9 mouse cellular contexts compared by ENCODE assay signal in the genomic region with DNA sequence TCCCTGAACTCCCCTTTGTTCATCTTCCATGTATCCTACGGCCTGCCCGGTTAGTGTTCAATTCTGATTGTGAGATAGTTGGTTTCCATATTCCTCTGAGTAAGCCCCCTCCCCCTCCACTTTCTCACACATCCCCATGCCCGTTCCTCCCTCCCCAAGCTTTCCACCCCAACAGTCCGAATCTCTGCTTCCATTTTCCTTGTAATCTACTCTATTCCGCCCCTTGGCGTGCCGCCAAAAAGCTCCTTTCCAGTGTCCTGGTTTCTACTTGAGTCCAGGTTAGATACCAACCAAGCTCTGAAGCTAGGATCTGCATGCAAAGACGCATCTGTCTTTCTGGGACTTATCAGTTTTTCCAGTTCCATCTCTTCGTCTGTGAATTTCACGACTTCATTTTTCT. TPM values are rescaled to one million over a fixed set of nuclear protein-coding genes. Genes with fewer than 3 reads are reported as not detected.
DNase-seq lines count a peak whose midpoint lies in the region; ATAC-seq and TF ChIP-seq lines count a peak whose summit lies in the region.
"Had no signal": no experiment of that assay in that cellular context is flagged by ENCODE, and none has a peak within 500 bp of the region (broad histone marks: within the 10 kb centered on the region; RNA-seq: fewer than 3 reads in every experiment).

No protein-coding gene starts in this region.

- no peaks in the 10 kb centered on the region for H3K36me3 ChIP-seq in heart, embryonic 10.5 days
- no peaks in the 10 kb centered on the region for H3K36me3 ChIP-seq in hindbrain, postnatal 0 days (ENCODE audit: insufficient read depth, low read length)
- H3K36me3 ChIP-seq in midbrain, embryonic 11.5 days (ENCODE audit: control insufficient read depth, insufficient read depth, low read length): no peaks in the 10 kb centered on the region

- no peak for ATAC-seq in hindbrain, postnatal 0 days
- ATAC-seq in midbrain, embryonic 11.5 days (ENCODE audit: low FRiP score): no peak
- ATAC-seq: hindbrain, embryonic 16.5 days had no signal

- no peak overlapping the region for H3K4me3 ChIP-seq in heart, embryonic 10.5 days
- H3K4me3 ChIP-seq in hindbrain, postnatal 0 days (ENCODE audit: low read length): no peak overlapping the region
- H3K4me3 ChIP-seq in midbrain, embryonic 11.5 days (ENCODE audit: low read depth, low read length): no peak overlapping the region

- no peaks in the 10 kb centered on the region for H3K4me1 ChIP-seq in heart, embryonic 10.5 days
- H3K4me1 ChIP-seq in hindbrain, postnatal 0 days (ENCODE audit: insufficient read depth, low read length): no peaks in the 10 kb centered on the region
- no peaks in the 10 kb centered on the region for H3K4me1 ChIP-seq in midbrain, embryonic 11.5 days (ENCODE audit: control insufficient read depth, insufficient read depth, low read length)

- H3K27me3 ChIP-seq in heart, embryonic 10.5 days (ENCODE audit: insufficient read depth, poor library complexity, severe bottlenecking): no peaks in the 10 kb centered on the region
- H3K27me3 ChIP-seq in hindbrain, postnatal 0 days (ENCODE audit: insufficient read depth, low read length): no peaks in the 10 kb centered on the region
- H3K27me3 ChIP-seq in midbrain, embryonic 11.5 days (ENCODE audit: control insufficient read depth, insufficient read depth, low read length): no peaks in the 10 kb centered on the region

- H3K9ac ChIP-seq in hindbrain, postnatal 0 days (replicated peaks; ENCODE audit: low read length): no peak overlapping the region
- H3K9ac ChIP-seq in midbrain, embryonic 11.5 days (ENCODE audit: low read length): no peak overlapping the region

- TF ChIP-seq CTCF in hindbrain, postnatal 0 days (IDR thresholded peaks at IDR 0.05; ENCODE audit: low read depth): no peak

- DNase-seq in heart, postnatal 4 days: peak; percentile 37
- DNase-seq in heart, embryonic 10.5 days (ENCODE audit: low spot score): no peak
- DNase-seq in right cerebral cortex, postnatal 4 days: peak; percentile 32
- DNase-seq in right cerebral cortex, postnatal 36 days (ENCODE audit: low spot score in 2 of 2): no peak
- DNase-seq in cerebellum, postnatal 36 days: peak; percentile 43 to 59
- no peak for DNase-seq in hindbrain, postnatal 0 days (ENCODE audit: low spot score)
- no peak for DNase-seq in midbrain, embryonic 11.5 days (ENCODE audit: low spot score, missing footprints)

- no peak overlapping the region for H3K27ac ChIP-seq in heart, embryonic 10.5 days
- no peak overlapping the region for H3K27ac ChIP-seq in hindbrain, postnatal 0 days
- no peak overlapping the region for H3K27ac ChIP-seq in midbrain, embryonic 11.5 days (ENCODE audit: low read depth, low read length)

- 81% methylated on average over 10 of the region's 10 CpGs for WGBS in heart, embryonic 10.5 days
- 79% methylated on average over 10 of the region's 10 CpGs for WGBS in hindbrain, postnatal 0 days
- 88% methylated on average over 10 of the region's 10 CpGs for WGBS in midbrain, embryonic 11.5 days

- no peak overlapping the region for H3K4me2 ChIP-seq in hindbrain, postnatal 0 days (ENCODE audit: low read depth, low read length)
- no peak overlapping the region for H3K4me2 ChIP-seq in midbrain, embryonic 11.5 days

- no peaks in the 10 kb centered on the region for H3K9me3 ChIP-seq in heart, embryonic 10.5 days
- no peaks in the 10 kb centered on the region for H3K9me3 ChIP-seq in hindbrain, postnatal 0 days (ENCODE audit: low read length)
- H3K9me3 ChIP-seq in midbrain, embryonic 11.5 days (ENCODE audit: control insufficient read depth, low read length): no peaks in the 10 kb centered on the region

RNA-seq across cellular contexts. Expression of a gene that starts 40.1 kb away (rescaled TPM):
- under 1 TPM; 0.10 to 0.14 TPM for total RNA-seq in heart, postnatal 4 days (2021)
- polyA plus RNA-seq in heart, embryonic 10.5 days (2016; fragmentation: Nextera tagmentation; extraction: Ambion mirVana): 0.05 and 0.36 TPM in 2 replicates
- 125 and 156 TPM in 2 replicates for total RNA-seq in hindbrain, postnatal 0 days (2014; rRNA removed)
- polyA plus RNA-seq in hindbrain, postnatal 0 days (2015; fragmentation: Nextera tagmentation; extraction: Ambion mirVana): 98.9 and 104 TPM in 2 replicates
- 3.7 and 5.4 TPM in 2 replicates for polyA plus RNA-seq in midbrain, embryonic 11.5 days (2014; fragmentation: Nextera tagmentation; extraction: Ambion mirVana)
- polyA plus RNA-seq: liver, adult 2 months had no signal

Comparison
In these comparisons a context has a peak if more than half of its experiments do, and no peak if none do; other contexts are left out.
1. DNase-seq: peak in heart, postnatal 4 days (single experiment), right cerebral cortex, postnatal 4 days (single experiment) and cerebellum, postnatal 36 days (2 of 2); none in heart, embryonic 10.5 days (single experiment), right cerebral cortex, postnatal 36 days (0 of 2), hindbrain, postnatal 0 days (single experiment) and midbrain, embryonic 11.5 days (single experiment).
2. RNA of a gene that starts 40.1 kb away (polyA plus RNA-seq): 98.9 to 104 TPM in hindbrain, postnatal 0 days; 3.7 to 5.4 TPM in midbrain, embryonic 11.5 days and 0.05 to 0.36 TPM in heart, embryonic 10.5 days; every median in the first group is over 10 times any median in the second.